Mouse (Mus musculus) intestine, embryonic 16.5 days (tissue): ENCODE data around the gene Dctd. TPM values are rescaled to one million over a fixed set of nuclear protein-coding genes. Genes with fewer than 3 reads are reported as not detected.
"Not testable (repeated sequence)": the region's sequence is repeated elsewhere in the genome, so short reads cannot be mapped to it uniquely, and the experiment has no call there.

Experiments used
- ATAC-seq: fragments of 200-750 bp; cut with Nextera tagmentation; 2 replicates; pipeline ENCODE4 v1.8.0; 2017; ENCODE audit warnings: moderate TSS enrichment, moderate library complexity
- H3K27ac ChIP-seq: fragments of 300-500 bp; sonication (generic); 2 replicates; pipeline ENCODE4 v1.5.1; 2014; ENCODE audit warnings: mild to moderate bottlenecking, low read length
- H3K27me3 ChIP-seq: fragments of 300-500 bp; sonication (generic); replicated peaks from 2 replicates; pipeline ENCODE4 v1.6.1; 2014; ENCODE audit warnings: low read length, control low read depth, mixed read lengths; ENCODE audit not compliant: control insufficient read depth, insufficient read depth
- H3K36me3 ChIP-seq: fragments of 300-500 bp; sonication (generic); 2 replicates; pipeline ENCODE4 v1.6.1; 2014; ENCODE audit warnings: low read length, control low read depth; ENCODE audit not compliant: control insufficient read depth, insufficient read depth
- H3K4me1 ChIP-seq: fragments of 300-500 bp; sonication (generic); 2 replicates; pipeline ENCODE4 v1.6.1; 2014; ENCODE audit warnings: low read length, control low read depth, mixed read lengths; ENCODE audit not compliant: control insufficient read depth, insufficient read depth
- H3K4me2 ChIP-seq: fragments of 300-500 bp; sonication (generic); 2 replicates; pipeline ENCODE4 v1.6.1; 2014; ENCODE audit warnings: low read depth, low read length, control low read depth
- H3K4me3 ChIP-seq: fragments of 300-500 bp; sonication (generic); 2 replicates; pipeline ENCODE4 v1.5.1; 2014; ENCODE audit warnings: mild to moderate bottlenecking, low read length
- H3K9ac ChIP-seq: fragments of 300-500 bp; sonication (generic); 2 replicates; pipeline ENCODE4 v1.6.1; 2014; ENCODE audit warnings: low read depth, low read length
- H3K9me3 ChIP-seq: fragments of 300-500 bp; sonication (generic); 2 replicates; pipeline ENCODE4 v1.6.1; 2016; ENCODE audit warnings: low read length, control low read depth; ENCODE audit not compliant: control insufficient read depth
- WGBS: fragments of 180-500 bp; shearing (Covaris S2); extraction: QIAGEN DNeasy Blood & Tissue Kit; methylation state at CpG from one replicate; pipeline ENCODE4 v1.1.7; 2014; 5-methylcytosine and 5-hydroxymethylcytosine counted together
- polyA plus RNA-seq: library from polyadenylated mRNA; unstranded; fragments of >200 nt; fragmentation: Nextera tagmentation; extraction: Ambion mirVana; gene quantifications from 2 replicates; pipeline ENCODE4 v1.2.1, GENCODE M21; 2015

Gene Dctd
- polyA plus RNA-seq, 1 experiment from 2014 or later: 30.2 TPM

- Histone ChIP-seq H3K36me3 (no peaks in the 10 kb centered on the region), H3K27me3 (no peaks in the 10 kb centered on the region), H3K4me1 (peaks cover 6% of the 10 kb centered on the region; the same call in 1 of the 2 replicates), H3K27ac (no peak overlapping the region), H3K4me3 (no peak overlapping the region), H3K9ac (no peak overlapping the region), H3K4me2 (no peak overlapping the region), H3K9me3 (no peaks in the 10 kb centered on the region)
- ATAC-seq: no peak
- 25% methylated on average over 15 of the region's 15 CpGs for WGBS
These were observed 59.8 kb downstream of the Dctd start for GRCm38 (mm10) chr8:48158560-48159217.

DNA sequence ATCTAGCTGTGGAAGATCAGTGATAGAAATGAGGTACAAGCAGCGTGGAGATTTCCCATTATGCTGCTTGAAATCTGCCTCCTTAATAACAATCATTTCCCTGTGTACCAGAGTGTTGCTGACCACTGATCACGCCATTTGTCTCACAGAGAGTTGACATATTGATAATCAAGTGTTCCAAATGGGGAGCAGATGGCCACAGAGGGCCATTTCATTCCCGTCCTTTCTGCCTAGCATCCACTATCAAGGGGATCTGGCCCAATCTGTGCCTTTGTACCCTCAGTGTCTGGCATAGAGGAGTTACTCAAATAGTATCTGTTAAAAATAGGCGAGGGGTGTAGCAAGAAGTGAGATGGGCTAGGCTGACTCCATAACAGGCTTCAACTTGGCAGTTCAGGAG lies 78.5 kb downstream of the Dctd start:
- H3K9me3 ChIP-seq: peaks cover 7% of the 10 kb centered on the region; the same call in 1 of the 2 replicates
- H3K27me3 ChIP-seq: no peaks in the 10 kb centered on the region
- no peak for ATAC-seq
- H3K4me2 ChIP-seq: no peak overlapping the region
- H3K9ac ChIP-seq: no peak overlapping the region
- H3K4me3 ChIP-seq: no peak overlapping the region
- H3K36me3 ChIP-seq: no peaks in the 10 kb centered on the region
- no peak overlapping the region for H3K27ac ChIP-seq
- 81% methylated on average over 4 of the region's 4 CpGs for WGBS
- no peaks in the 10 kb centered on the region for H3K4me1 ChIP-seq

DNA sequence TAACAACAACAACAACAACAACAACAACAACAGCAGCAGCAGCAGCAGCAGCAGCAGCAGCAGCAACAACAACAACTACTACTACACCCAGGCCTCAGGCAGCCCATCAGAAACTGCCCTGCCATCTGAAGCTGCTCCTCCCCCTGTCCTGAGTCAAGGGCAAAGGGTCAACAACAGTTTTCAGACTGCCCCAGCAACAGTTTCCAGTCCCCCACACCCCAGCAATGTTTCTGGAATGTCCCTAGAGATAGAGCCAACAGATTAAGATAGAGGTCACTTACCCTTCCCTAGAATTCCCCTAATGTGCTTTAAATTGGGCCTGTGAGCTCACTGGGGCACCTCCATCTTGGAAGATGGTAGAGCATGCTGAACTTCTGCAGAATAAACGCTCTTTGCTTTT lies 79.0 kb downstream of the Dctd start:
- ATAC-seq: no peak
- Histone ChIP-seq H3K4me1 (no peaks in the 10 kb centered on the region), H3K4me3 (no peak overlapping the region), H3K36me3 (no peaks in the 10 kb centered on the region), H3K9me3 (peaks cover 7% of the 10 kb centered on the region; the same call in 1 of the 2 replicates), H3K9ac (no peak overlapping the region), H3K27me3 (no peaks in the 10 kb centered on the region), H3K27ac (no peak overlapping the region), H3K4me2 (no peak overlapping the region)
- 84% methylated on average over 1 of the region's 1 CpGs for WGBS

- no peak for ATAC-seq
- H3K27ac ChIP-seq: no peak overlapping the region
- H3K9ac ChIP-seq: no peak overlapping the region
- H3K9me3 ChIP-seq: peaks cover 4% of the 10 kb centered on the region; the same call in 1 of the 2 replicates
- H3K4me1 ChIP-seq: no peaks in the 10 kb centered on the region
- no peak overlapping the region for H3K4me2 ChIP-seq
- H3K27me3 ChIP-seq: no peaks in the 10 kb centered on the region
- no peaks in the 10 kb centered on the region for H3K36me3 ChIP-seq
- H3K4me3 ChIP-seq: no peak overlapping the region
- WGBS: 62% methylated on average over 4 of the region's 4 CpGs
These were observed 80.1 kb downstream of the Dctd start for GRCm38 (mm10) chr8:48178993-48179392.

GRCm38 (mm10) chr8:48180146-48180545 lies 81.3 kb downstream of the Dctd start:
- H3K27me3 ChIP-seq, H3K4me3 ChIP-seq, H3K36me3 ChIP-seq, H3K27ac ChIP-seq, ATAC-seq, H3K9me3 ChIP-seq, H3K4me2 ChIP-seq, H3K9ac ChIP-seq, H3K4me1 ChIP-seq: not testable (repeated sequence)
- 87% methylated on average over 9 of the region's 9 CpGs for WGBS

- H3K36me3 ChIP-seq: no peaks in the 10 kb centered on the region
- no peak overlapping the region for H3K9ac ChIP-seq
- H3K4me1 ChIP-seq: no peaks in the 10 kb centered on the region
- peaks cover 3% of the 10 kb centered on the region; the same call in 1 of the 2 replicates for H3K9me3 ChIP-seq
- no peak overlapping the region for H3K27ac ChIP-seq
- no peak overlapping the region for H3K4me3 ChIP-seq
- no peak overlapping the region for H3K4me2 ChIP-seq
- WGBS: 90% methylated on average over 3 of the region's 3 CpGs
- no peaks in the 10 kb centered on the region for H3K27me3 ChIP-seq
- no peak for ATAC-seq
These were observed 82.1 kb downstream of the Dctd start for GRCm38 (mm10) chr8:48181000-48181399.

DNA sequence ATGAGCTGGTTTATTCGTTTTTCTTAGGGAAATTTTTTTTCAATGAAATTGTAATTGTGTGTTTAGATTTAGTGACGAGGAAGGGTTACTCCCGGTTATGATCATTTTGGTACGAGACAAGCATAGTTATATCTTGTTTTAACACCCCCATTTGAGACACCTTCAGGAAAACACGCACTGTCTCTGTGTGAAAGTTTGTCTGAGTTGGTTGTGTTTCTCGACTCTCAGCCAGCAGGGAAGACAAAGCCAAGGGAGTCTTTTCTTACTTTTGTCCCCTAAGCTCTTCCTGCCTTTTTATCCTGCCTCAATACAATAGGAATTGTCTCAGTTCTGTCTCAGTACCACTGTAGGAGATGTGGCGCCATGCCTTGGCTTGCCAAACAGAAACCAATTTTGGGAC lies 84.9 kb downstream of the Dctd start:
- H3K4me2 ChIP-seq: no peak overlapping the region
- no peak overlapping the region for H3K27ac ChIP-seq
- H3K36me3 ChIP-seq: no peaks in the 10 kb centered on the region
- H3K27me3 ChIP-seq: no peaks in the 10 kb centered on the region
- ATAC-seq: no peak
- no peak overlapping the region for H3K9ac ChIP-seq
- H3K4me1 ChIP-seq: no peaks in the 10 kb centered on the region
- WGBS: 89% methylated on average over 7 of the region's 7 CpGs
- H3K4me3 ChIP-seq: no peak overlapping the region
- H3K9me3 ChIP-seq: peaks cover 3% of the 10 kb centered on the region; the same call in 1 of the 2 replicates

DNA sequence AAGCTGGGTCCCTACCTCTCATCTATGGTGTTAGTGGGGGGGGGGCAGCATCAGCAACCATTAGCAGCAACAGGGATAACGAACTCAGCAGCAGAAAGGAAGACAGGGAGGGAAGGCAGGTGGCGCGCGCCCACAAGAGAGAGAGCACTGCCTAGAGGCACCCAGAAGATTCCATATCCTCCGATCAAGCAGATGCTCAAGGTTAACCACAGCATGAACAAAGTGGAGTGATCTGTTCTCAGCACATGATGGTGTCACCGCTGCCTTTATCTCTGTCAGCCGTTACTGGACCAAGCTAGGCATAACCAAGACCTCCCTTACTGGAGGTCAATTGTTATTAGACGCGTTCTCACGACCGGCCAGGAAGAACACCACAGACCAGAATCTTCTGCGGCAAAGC lies 89.7 kb downstream of the Dctd start:
- H3K4me1 ChIP-seq: no peaks in the 10 kb centered on the region
- no peak overlapping the region for H3K9ac ChIP-seq
- ATAC-seq: no peak
- WGBS: 97% methylated on average over 12 of the region's 12 CpGs
- H3K9me3 ChIP-seq: no peaks in the 10 kb centered on the region
- no peak overlapping the region for H3K4me2 ChIP-seq
- no peaks in the 10 kb centered on the region for H3K27me3 ChIP-seq
- H3K27ac ChIP-seq: no peak overlapping the region
- no peaks in the 10 kb centered on the region for H3K36me3 ChIP-seq
- H3K4me3 ChIP-seq: no peak overlapping the region

DNA sequence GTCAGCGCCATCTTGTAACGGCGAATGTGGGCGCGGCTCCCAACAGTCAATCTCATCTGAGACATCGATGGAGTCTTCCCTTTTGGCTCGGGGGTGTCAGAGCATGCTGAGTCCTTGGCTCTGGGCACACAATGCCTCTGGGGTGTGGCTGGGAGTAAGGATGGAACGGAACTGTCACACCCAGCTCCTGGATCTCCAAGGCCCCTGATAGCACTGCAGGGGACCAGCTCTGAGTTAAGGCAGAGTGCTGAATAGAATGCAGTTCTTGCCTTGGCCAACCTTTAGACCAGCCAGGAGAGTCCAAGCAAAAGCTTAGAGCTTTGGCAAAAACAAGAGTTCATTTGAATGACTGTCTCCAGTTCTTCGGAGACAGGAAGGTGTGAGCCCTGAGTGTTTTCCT lies 97.1 kb downstream of the Dctd start:
- Histone ChIP-seq H3K27me3 (no peaks in the 10 kb centered on the region), H3K27ac (no peak overlapping the region), H3K4me1 (no peaks in the 10 kb centered on the region), H3K9me3 (no peaks in the 10 kb centered on the region), H3K4me3 (no peak overlapping the region), H3K4me2 (no peak overlapping the region), H3K36me3 (no peaks in the 10 kb centered on the region), H3K9ac (no peak overlapping the region)
- no peak for ATAC-seq
- 94% methylated on average over 9 of the region's 9 CpGs for WGBS

DNA sequence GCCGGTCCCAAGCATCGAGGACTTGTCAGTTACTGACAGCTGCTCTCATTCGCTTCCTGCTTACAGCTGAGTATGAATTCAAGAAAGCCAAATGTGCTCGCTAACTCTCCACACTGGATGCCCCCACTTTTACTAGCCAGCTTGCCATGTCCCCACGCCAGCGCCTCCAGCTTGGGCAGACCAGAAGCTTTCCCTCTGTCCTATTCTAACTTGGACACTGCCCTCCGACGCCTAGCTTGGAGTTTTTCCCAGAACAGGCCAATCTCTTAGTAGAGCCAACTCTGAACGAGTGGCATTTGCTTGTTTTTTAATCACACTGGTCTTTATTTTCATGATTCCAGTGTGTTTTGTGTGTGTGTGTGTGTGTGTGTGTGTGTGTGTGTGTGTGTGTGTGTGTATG lies 100.3 kb downstream of the Dctd start:
- Histone ChIP-seq H3K4me2 (no peak overlapping the region), H3K27me3 (no peaks in the 10 kb centered on the region), H3K9me3 (no peaks in the 10 kb centered on the region), H3K4me3 (no peak overlapping the region), H3K9ac (no peak overlapping the region), H3K27ac (no peak overlapping the region), H3K4me1 (no peaks in the 10 kb centered on the region), H3K36me3 (no peaks in the 10 kb centered on the region)
- WGBS: 90% methylated on average over 9 of the region's 9 CpGs
- no peak for ATAC-seq
